Mouse (Mus musculus) C2C12 (cell line): ENCODE measurements around the gene Lcor.

ENCODE experiments used
- CEBPB ChIP-seq: IDR thresholded peaks from one replicate; pipeline ENCODE4 v1.6.1; 2011; ENCODE audit warnings: low read depth, mild to moderate bottlenecking, control low read depth, moderate library complexity
- CTCF ChIP-seq: IDR thresholded peaks from one replicate; pipeline ENCODE4 v1.5.1; 2011; ENCODE audit not compliant: control insufficient read depth, insufficient read depth, insufficient read length
- MAX ChIP-seq: IDR thresholded peaks from one replicate; pipeline ENCODE4 v1.6.1; 2011; ENCODE audit warnings: mild to moderate bottlenecking, control low read depth
- USF1 ChIP-seq: IDR thresholded peaks from one replicate; pipeline ENCODE4 v1.6.1; 2011; ENCODE audit warnings: low read depth, mild to moderate bottlenecking, control low read depth, moderate library complexity

DNA sequence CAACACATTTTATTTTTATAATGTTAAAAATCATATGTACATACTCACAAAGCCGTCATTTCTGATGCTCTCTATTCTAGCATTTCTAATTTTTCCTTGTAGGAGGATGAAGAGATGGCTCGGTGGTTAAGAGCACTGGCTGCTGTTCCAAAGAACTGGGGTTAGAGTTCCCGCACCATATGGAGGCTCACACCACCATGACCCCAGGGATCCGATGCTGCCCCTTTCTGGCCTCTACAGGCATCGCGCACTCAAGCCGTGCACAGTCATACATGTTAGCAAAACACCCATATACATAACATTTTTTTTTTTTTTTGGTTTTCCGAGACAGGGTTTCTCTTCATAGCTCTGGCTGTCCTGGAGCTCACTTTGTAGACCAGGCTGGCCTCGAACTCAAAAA is 46.0 kb upstream of the Lcor start:
- TF ChIP-seq CTCF = no peak
- TF ChIP-seq CEBPB = no peak
- no peak for TF ChIP-seq USF1
- TF ChIP-seq MAX = no peak
